Mouse (Mus musculus) layer of hippocampus, adult 9-11 months (tissue): Measurements from ENCODE around the gene Gm11983.
"Not testable (repeated sequence)": the region's sequence is repeated elsewhere in the genome, so short reads cannot be mapped to it uniquely, and the experiment has no call there.

ENCODE experiments used
- DNase-seq: peaks from one replicate; pipeline ENCODE4 v3.0.0; 2022

The Gm11983 gene

GRCm38 (mm10) chr11:6837554-6837953, at the start of gene Gm11983:
TSS of gene Gm11983 (minus strand) at chr11:6837654.
- DNase-seq, result no peak

GRCm38 (mm10) chr11:6883045-6883444, 45.6 kb upstream of the Gm11983 start:
- DNase-seq, result not testable (repeated sequence)

- no peak for DNase-seq
Measured at GRCm38 (mm10) chr11:6881614-6882013, 44.2 kb upstream of the Gm11983 start.

- no peak for DNase-seq
Measured at GRCm38 (mm10) chr11:6877740-6878139, 40.3 kb upstream of the Gm11983 start.

- no peak for DNase-seq
Measured at GRCm38 (mm10) chr11:6870947-6871346, 33.5 kb upstream of the Gm11983 start.

- DNase-seq, result no peak
Measured at GRCm38 (mm10) chr11:6865536-6865935, 28.1 kb upstream of the Gm11983 start.

- DNase-seq, result no peak
Measured at GRCm38 (mm10) chr11:6862185-6862584, 24.7 kb upstream of the Gm11983 start.

GRCm38 (mm10) chr11:6859898-6860858, 22.7 kb upstream of the Gm11983 start:
- peak; percentile 11 for DNase-seq

GRCm38 (mm10) chr11:6859096-6859495, 21.6 kb upstream of the Gm11983 start:
- DNase-seq, result no peak

GRCm38 (mm10) chr11:6855942-6856341, 18.5 kb upstream of the Gm11983 start:
- DNase-seq, result no peak

GRCm38 (mm10) chr11:6853366-6853765, 15.9 kb upstream of the Gm11983 start:
- DNase-seq, result not testable (repeated sequence)

GRCm38 (mm10) chr11:6843831-6844230, 6.4 kb upstream of the Gm11983 start:
- no peak for DNase-seq

- DNase-seq, result no peak
Measured at GRCm38 (mm10) chr11:6842160-6842559, 4.7 kb upstream of the Gm11983 start.

GRCm38 (mm10) chr11:6840775-6841174, 3.3 kb upstream of the Gm11983 start:
- DNase-seq, result no peak

- DNase-seq, result no peak
Measured at GRCm38 (mm10) chr11:6834636-6835035, 2.8 kb downstream of the Gm11983 start.

- no peak for DNase-seq
Measured at GRCm38 (mm10) chr11:6833731-6834130, 3.7 kb downstream of the Gm11983 start.

GRCm38 (mm10) chr11:6831931-6832330, 5.5 kb downstream of the Gm11983 start:
- no peak for DNase-seq

- DNase-seq, result no peak
Measured at GRCm38 (mm10) chr11:6828196-6828595, 9.3 kb downstream of the Gm11983 start.

GRCm38 (mm10) chr11:6826157-6826556, 11.3 kb downstream of the Gm11983 start:
- no peak for DNase-seq

- no peak for DNase-seq
Measured at GRCm38 (mm10) chr11:6823176-6823575, 14.3 kb downstream of the Gm11983 start.

GRCm38 (mm10) chr11:6814486-6814885, 23.0 kb downstream of the Gm11983 start:
- no peak for DNase-seq

GRCm38 (mm10) chr11:6802879-6803278, 34.6 kb downstream of the Gm11983 start:
- not testable (repeated sequence) for DNase-seq

GRCm38 (mm10) chr11:6790690-6791089, 46.8 kb downstream of the Gm11983 start:
- no peak for DNase-seq
